Mouse (Mus musculus) heart, embryonic 15.5 days (tissue): ENCODE measurements around the gene Rbl1. TPM values are rescaled to one million over a fixed set of nuclear protein-coding genes. Genes with fewer than 3 reads are reported as not detected.
A peak's percentile ranks its signal among the peaks of the same experiment; 100 is the strongest.
"Not testable (repeated sequence)": the region's sequence is repeated elsewhere in the genome, so short reads cannot be mapped to it uniquely, and the experiment has no call there.

Experiments
- ATAC-seq: fragments of 200-750 bp; cut with Nextera tagmentation; replicated peaks from 2 replicates; pipeline ENCODE4 v1.8.0; 2017; ENCODE audit warnings: low read depth, moderate TSS enrichment; ENCODE audit not compliant: insufficient number of reproducible peaks, insufficient read depth, low FRiP score
- H3K27ac ChIP-seq: fragments of 300-500 bp; sonication (generic); 2 replicates; pipeline ENCODE4 v1.5.1; 2015; ENCODE audit warnings: mild to moderate bottlenecking, inconsistent platforms
- H3K27me3 ChIP-seq: fragments of 300-500 bp; sonication (generic); 2 replicates; pipeline ENCODE4 v1.6.1; 2015; ENCODE audit warnings: inconsistent platforms
- H3K36me3 ChIP-seq: fragments of 300-500 bp; sonication (generic); 2 replicates; pipeline ENCODE4 v1.6.1; 2015; ENCODE audit warnings: mild to moderate bottlenecking, inconsistent platforms
- H3K4me1 ChIP-seq: fragments of 300-500 bp; sonication (generic); replicated peaks from 2 replicates; pipeline ENCODE4 v1.6.1; 2015; ENCODE audit warnings: inconsistent platforms
- H3K4me2 ChIP-seq: fragments of 300-500 bp; sonication (generic); 2 replicates; pipeline ENCODE4 v1.6.1; 2015; ENCODE audit warnings: inconsistent platforms, mild to moderate bottlenecking, moderate library complexity
- H3K4me3 ChIP-seq: fragments of 300-500 bp; sonication (generic); 2 replicates; pipeline ENCODE4 v1.5.1; 2015; ENCODE audit warnings: mild to moderate bottlenecking, inconsistent platforms
- H3K9ac ChIP-seq: fragments of 300-500 bp; sonication (generic); 2 replicates; pipeline ENCODE4 v1.6.1; 2015; ENCODE audit warnings: mild to moderate bottlenecking, inconsistent platforms
- H3K9me3 ChIP-seq: fragments of 300-500 bp; sonication (generic); replicated peaks from 2 replicates; pipeline ENCODE4 v1.6.1; 2016; ENCODE audit warnings: inconsistent platforms
- WGBS: fragments of 180-500 bp; shearing (Covaris S2); methylation state at CpG from one replicate; pipeline ENCODE4 v1.1.7; 2015; ENCODE audit warnings: mixed read lengths; 5-methylcytosine and 5-hydroxymethylcytosine counted together
- polyA plus RNA-seq: library from polyadenylated mRNA; unstranded; fragments of >200 nt; fragmentation: Nextera tagmentation; extraction: Ambion mirVana; gene quantifications from 2 replicates; pipeline ENCODE4 v1.2.1, GENCODE M21; 2015

Rbl1 gene
- polyA plus RNA-seq, 1 experiment from 2014 or later: 14.9 TPM

GRCm38 (mm10) chr2:157201081-157201830 lies 3.1 kb downstream of the Rbl1 start:
- Histone ChIP-seq H3K4me2 (no peak overlapping the region), H3K36me3 (peaks cover 20% of the 10 kb centered on the region), H3K9ac (no peak overlapping the region), H3K4me1 (0 out of 2 replicates have a peak, but pooled peaks cover 10% of the 10 kb centered on the region), H3K27ac (peak overlapping the region; percentile 51), H3K9me3 (no peaks in the 10 kb centered on the region), H3K4me3 (no peak overlapping the region), H3K27me3 (no peaks in the 10 kb centered on the region)
- no peak for ATAC-seq
- WGBS: 80% methylated on average over 6 of the region's 6 CpGs

GRCm38 (mm10) chr2:157198405-157198804 lies 5.9 kb downstream of the Rbl1 start:
- not testable (repeated sequence) for H3K27me3 ChIP-seq, H3K9me3 ChIP-seq, H3K4me2 ChIP-seq, H3K4me1 ChIP-seq, H3K4me3 ChIP-seq, ATAC-seq, H3K9ac ChIP-seq, H3K27ac ChIP-seq
- H3K36me3 ChIP-seq: peaks cover 46% of the 10 kb centered on the region
- 96% methylated on average over 11 of the region's 11 CpGs for WGBS

GRCm38 (mm10) chr2:157190651-157191050 lies 13.7 kb downstream of the Rbl1 start:
- no peaks in the 10 kb centered on the region for H3K4me1 ChIP-seq
- no peak overlapping the region for H3K4me2 ChIP-seq
- no peaks in the 10 kb centered on the region for H3K27me3 ChIP-seq
- H3K9me3 ChIP-seq: no peaks in the 10 kb centered on the region
- 92% methylated on average over 4 of the region's 4 CpGs for WGBS
- H3K4me3 ChIP-seq: no peak overlapping the region
- no peak overlapping the region for H3K9ac ChIP-seq
- no peak overlapping the region for H3K27ac ChIP-seq
- H3K36me3 ChIP-seq: peaks cover 88% of the 10 kb centered on the region
- no peak for ATAC-seq

- no peak overlapping the region for H3K9ac ChIP-seq
- H3K4me2 ChIP-seq: no peak overlapping the region
- H3K9me3 ChIP-seq: no peaks in the 10 kb centered on the region
- 80% methylated on average over 4 of the region's 4 CpGs for WGBS
- peaks cover 55% of the 10 kb centered on the region for H3K36me3 ChIP-seq
- H3K27me3 ChIP-seq: no peaks in the 10 kb centered on the region
- H3K4me3 ChIP-seq: no peak overlapping the region
- ATAC-seq: no peak
- peaks cover 9% of the 10 kb centered on the region for H3K4me1 ChIP-seq
- no peak overlapping the region for H3K27ac ChIP-seq
Measured at GRCm38 (mm10) chr2:157187223-157187622, 17.1 kb downstream of the Rbl1 start.

GRCm38 (mm10) chr2:157186504-157186903 lies 17.8 kb downstream of the Rbl1 start:
- Histone ChIP-seq H3K9me3 (no peaks in the 10 kb centered on the region), H3K36me3 (peaks cover 52% of the 10 kb centered on the region), H3K4me1 (peaks cover 9% of the 10 kb centered on the region), H3K4me2 (no peak overlapping the region), H3K9ac (no peak overlapping the region), H3K27me3 (no peaks in the 10 kb centered on the region), H3K4me3 (no peak overlapping the region), H3K27ac (no peak overlapping the region)
- ATAC-seq: no peak
- WGBS: 72% methylated on average over 5 of the region's 5 CpGs

GRCm38 (mm10) chr2:157185022-157185660 lies 19.2 kb downstream of the Rbl1 start:
- peaks cover 9% of the 10 kb centered on the region for H3K4me1 ChIP-seq
- H3K4me2 ChIP-seq: 0 out of 2 replicates have a peak overlapping the region, but pooled peaks have one; percentile 22
- 58% methylated on average over 13 of the region's 13 CpGs for WGBS
- no peaks in the 10 kb centered on the region for H3K9me3 ChIP-seq
- 0 out of 2 replicates have a peak, but pooled peaks have one; percentile 22 for ATAC-seq
- H3K36me3 ChIP-seq: peaks cover 39% of the 10 kb centered on the region
- 0 out of 2 replicates have a peak overlapping the region, but pooled peaks have one; percentile 21 for H3K9ac ChIP-seq
- H3K4me3 ChIP-seq: no peak overlapping the region
- H3K27me3 ChIP-seq: no peaks in the 10 kb centered on the region
- 0 out of 2 replicates have a peak overlapping the region, but pooled peaks have one; percentile 17 for H3K27ac ChIP-seq

- Histone ChIP-seq H3K4me1 (no peaks in the 10 kb centered on the region), H3K9me3 (no peaks in the 10 kb centered on the region), H3K4me3 (no peak overlapping the region), H3K27me3 (no peaks in the 10 kb centered on the region), H3K9ac (no peak overlapping the region), H3K36me3 (peaks cover 33% of the 10 kb centered on the region), H3K4me2 (no peak overlapping the region), H3K27ac (no peak overlapping the region)
- no peak for ATAC-seq
- WGBS: 87% methylated on average over 6 of the region's 6 CpGs
Measured at GRCm38 (mm10) chr2:157178167-157178566, 26.2 kb downstream of the Rbl1 start.

- Histone ChIP-seq H3K27me3 (no peaks in the 10 kb centered on the region), H3K36me3 (peaks cover 31% of the 10 kb centered on the region), H3K4me1 (no peaks in the 10 kb centered on the region), H3K9me3 (no peaks in the 10 kb centered on the region), H3K4me3 (no peak overlapping the region), H3K4me2 (no peak overlapping the region), H3K27ac (no peak overlapping the region), H3K9ac (no peak overlapping the region)
- no peak for ATAC-seq
- WGBS: 86% methylated on average over 3 of the region's 3 CpGs
Measured at GRCm38 (mm10) chr2:157176248-157176647, 28.1 kb downstream of the Rbl1 start.

- Histone ChIP-seq H3K27ac (no peak overlapping the region), H3K9ac (no peak overlapping the region), H3K36me3 (peaks cover 34% of the 10 kb centered on the region), H3K4me3 (no peak overlapping the region), H3K27me3 (no peaks in the 10 kb centered on the region), H3K4me2 (no peak overlapping the region), H3K4me1 (no peaks in the 10 kb centered on the region), H3K9me3 (no peaks in the 10 kb centered on the region)
- ATAC-seq: no peak
- WGBS: 77% methylated on average over 5 of the region's 5 CpGs
Measured at GRCm38 (mm10) chr2:157174416-157174815, 29.9 kb downstream of the Rbl1 start.

- ATAC-seq: no peak
- Histone ChIP-seq H3K4me2 (no peak overlapping the region), H3K36me3 (peaks cover 38% of the 10 kb centered on the region), H3K4me3 (no peak overlapping the region), H3K27ac (no peak overlapping the region), H3K9me3 (no peaks in the 10 kb centered on the region), H3K27me3 (no peaks in the 10 kb centered on the region), H3K9ac (no peak overlapping the region), H3K4me1 (no peaks in the 10 kb centered on the region)
- WGBS: 93% methylated on average over 6 of the region's 6 CpGs
Measured at GRCm38 (mm10) chr2:157173555-157173954, 30.8 kb downstream of the Rbl1 start.

- Histone ChIP-seq H3K9me3 (no peaks in the 10 kb centered on the region), H3K4me3 (no peak overlapping the region), H3K27me3 (no peaks in the 10 kb centered on the region), H3K36me3 (peaks cover 40% of the 10 kb centered on the region), H3K4me2 (no peak overlapping the region), H3K9ac (no peak overlapping the region), H3K4me1 (no peaks in the 10 kb centered on the region), H3K27ac (no peak overlapping the region)
- WGBS: 93% methylated on average over 6 of the region's 6 CpGs
- ATAC-seq: no peak
Measured at GRCm38 (mm10) chr2:157172984-157173383, 31.4 kb downstream of the Rbl1 start.
